Mouse (Mus musculus) gastrocnemius, postnatal 4 days (tissue): ENCODE measurements around the gene Eefsec. TPM values are rescaled to one million over a fixed set of nuclear protein-coding genes. Genes with fewer than 3 reads are reported as not detected.

ENCODE experiments used
- DNase-seq, 2 experiments: peaks; one replicate each; pipeline ENCODE4 v3.0.0; 2021 to 2022; ENCODE audit warnings: low spot score in 2 of 2, mixed read lengths in 2 of 2
- total RNA-seq, 2 experiments: library from RNA; stranded (reverse); gene quantifications; 2 replicates each; pipeline ENCODE4 v1.2.3; 2021

Eefsec gene
- total RNA-seq, 2 experiments from 2014 or later: 13.8 to 14.4 TPM

- no peak for DNase-seq
These were observed 179.3 kb downstream of the Eefsec start for GRCm38 (mm10) chr6:88267068-88267467.

DNA sequence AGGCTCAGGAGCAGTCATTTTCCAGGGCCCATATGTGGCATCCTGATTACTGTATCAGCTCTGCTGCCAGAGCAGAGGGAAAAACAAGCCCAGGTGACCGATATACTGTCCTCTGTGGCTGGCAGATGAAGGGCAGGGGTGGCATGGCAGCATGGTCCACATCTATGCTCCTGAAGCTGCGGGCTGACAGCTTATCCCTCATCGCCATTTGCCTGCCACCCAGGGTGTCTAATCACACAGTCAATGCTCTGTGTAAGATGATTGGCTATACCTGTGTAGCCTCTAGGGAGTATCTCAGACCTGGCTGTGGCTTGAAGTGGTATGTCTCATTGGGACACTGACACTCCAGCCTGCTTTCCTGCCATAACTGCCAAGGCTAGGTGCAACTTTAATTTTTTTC lies 180.3 kb downstream of the Eefsec start:
- no peak for DNase-seq

DNA sequence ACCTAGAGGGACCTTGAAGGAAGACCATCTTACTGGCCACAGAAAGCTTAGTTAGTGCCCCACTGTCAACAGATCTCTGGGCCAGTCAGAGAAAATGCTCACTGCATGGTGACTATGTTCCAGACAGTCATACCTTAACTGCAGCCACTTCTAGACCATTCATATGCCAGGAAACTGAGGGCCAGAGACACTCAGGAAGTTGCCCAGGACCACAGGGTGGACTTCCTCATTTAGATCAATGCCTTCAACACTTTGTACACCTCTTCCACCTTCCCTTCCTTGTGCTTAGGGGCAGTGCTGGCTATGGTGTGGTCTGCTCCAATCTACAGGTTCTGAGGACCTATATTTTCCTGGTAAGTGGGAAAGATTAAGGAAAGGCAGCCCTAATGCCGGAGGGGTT lies 181.0 kb downstream of the Eefsec start:
- DNase-seq: no peak

GRCm38 (mm10) chr6:88262160-88262559 lies 184.2 kb downstream of the Eefsec start:
- no peak for DNase-seq

- no peak for DNase-seq
These were observed 185.7 kb downstream of the Eefsec start for GRCm38 (mm10) chr6:88260645-88261044.

DNA sequence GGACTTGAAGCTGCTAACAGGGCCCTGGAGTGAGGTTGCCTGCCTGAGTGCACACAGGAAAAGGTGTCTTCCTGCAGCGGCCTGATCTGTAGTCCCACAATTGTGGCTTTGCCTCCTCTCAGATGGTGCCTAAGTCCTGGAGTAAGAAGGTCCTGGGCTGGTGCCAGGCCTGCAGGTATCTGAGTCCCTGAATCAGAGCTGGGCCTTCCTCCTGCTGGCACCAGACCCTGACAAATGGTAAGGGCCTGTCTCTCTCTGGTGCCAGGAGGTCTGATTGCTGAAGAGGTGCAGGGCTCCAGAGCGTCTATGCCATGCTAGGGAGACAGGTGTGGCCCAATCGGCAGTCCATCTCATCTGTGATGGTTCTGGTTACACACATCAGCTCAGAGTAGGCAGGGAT lies 186.7 kb downstream of the Eefsec start:
- DNase-seq: no peak

GRCm38 (mm10) chr6:88255435-88255834 lies 190.9 kb downstream of the Eefsec start:
- no peak for DNase-seq

GRCm38 (mm10) chr6:88254082-88254481 lies 192.3 kb downstream of the Eefsec start:
- DNase-seq: no peak

DNA sequence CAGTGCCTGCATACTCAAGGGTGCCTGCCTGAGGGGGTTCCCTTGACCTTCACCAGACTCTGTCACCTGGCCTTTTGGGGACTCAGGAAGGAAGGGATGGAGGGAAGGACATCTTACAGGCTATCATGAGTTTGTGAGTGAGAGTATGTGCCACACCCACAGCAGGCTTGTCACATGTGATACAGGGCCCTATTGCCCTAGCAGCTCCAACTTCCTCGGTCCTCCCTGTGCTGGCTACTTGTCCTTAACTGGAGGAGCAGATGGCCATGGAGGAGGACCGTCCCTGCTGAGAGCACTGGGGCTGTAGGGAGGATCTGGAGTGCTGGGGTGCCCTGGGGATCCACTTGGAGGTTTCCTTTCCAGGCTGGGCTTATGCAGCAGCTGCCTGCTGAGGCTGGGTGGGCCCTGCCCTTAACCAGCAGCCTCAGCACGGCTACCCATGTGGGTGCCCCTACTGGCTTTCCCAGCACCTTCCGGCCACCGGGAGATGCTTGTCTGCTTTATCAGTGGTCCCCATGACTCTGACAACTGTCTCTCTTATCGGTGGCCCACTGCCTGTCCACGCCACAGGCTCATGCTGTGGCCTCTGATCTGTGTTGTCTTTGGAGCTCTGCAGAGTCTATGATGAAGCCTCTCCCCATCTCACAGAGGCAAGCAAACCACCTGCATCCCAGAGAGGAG lies 194.4 kb downstream of the Eefsec start:
- no peak for DNase-seq

DNA sequence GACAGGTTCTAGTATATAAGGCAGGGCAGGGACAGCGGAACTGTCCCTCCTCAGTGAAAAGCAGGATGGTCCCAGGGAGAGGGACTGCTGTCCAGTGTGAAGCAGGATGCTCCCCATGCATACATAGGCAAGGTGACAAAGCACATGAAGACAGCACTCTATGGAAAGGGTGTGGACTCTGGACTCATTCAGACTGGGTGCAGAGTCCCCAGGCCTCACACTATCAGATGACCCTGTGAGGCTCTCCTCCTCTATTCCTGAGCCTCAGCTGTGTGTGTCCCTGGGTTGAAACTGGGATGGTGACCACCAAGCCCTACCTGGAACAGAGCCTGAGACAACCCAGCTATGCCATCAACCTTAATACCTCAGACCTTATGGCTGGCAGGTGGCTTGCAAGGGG lies 194.9 kb downstream of the Eefsec start:
- no peak for DNase-seq

- no peak for DNase-seq
These were observed 197.1 kb downstream of the Eefsec start for GRCm38 (mm10) chr6:88249231-88249630.

DNA sequence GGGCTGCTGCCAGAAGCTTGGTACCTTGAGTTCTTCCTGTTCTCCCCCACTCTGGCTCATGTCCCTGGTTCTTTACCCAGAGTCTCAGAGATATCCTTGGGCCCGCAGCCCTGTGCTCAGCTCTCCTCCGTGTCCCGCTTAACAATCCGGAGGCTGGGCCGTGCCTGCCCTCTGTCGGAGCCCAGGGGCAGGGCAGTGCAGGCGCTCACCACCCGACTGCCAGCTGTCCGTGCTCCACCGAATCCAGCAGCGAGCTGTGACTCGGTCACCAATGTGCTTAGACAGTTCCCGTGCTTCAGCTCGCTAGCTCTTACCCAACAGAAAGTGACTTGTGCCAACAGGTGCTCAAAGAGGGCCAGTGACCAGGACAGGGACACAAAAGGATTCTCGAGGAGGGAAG lies 203.7 kb downstream of the Eefsec start:
- DNase-seq: peak; percentile 25 to 54

GRCm38 (mm10) chr6:88236513-88236912 lies 209.8 kb downstream of the Eefsec start:
- DNase-seq: no peak

DNA sequence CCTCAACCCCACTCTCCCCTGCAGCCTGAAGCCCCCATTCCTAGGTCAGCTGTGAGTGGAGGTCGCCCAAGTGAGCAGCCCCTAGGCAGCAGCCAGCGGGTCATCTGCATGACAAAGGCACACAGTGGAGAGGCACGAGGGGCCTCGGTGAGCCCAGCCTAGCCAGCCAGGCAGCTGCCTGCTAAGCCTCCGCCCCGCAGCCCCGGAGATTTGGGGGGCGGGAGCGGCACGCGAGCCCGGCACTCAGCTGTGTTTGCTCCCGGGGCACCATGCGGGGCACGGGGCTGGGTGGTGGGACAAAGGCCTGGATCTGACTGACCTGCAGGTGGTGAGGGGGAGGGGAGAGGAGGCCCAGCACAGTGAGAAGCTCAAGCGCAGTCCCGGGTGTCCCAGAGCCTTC lies 210.4 kb downstream of the Eefsec start:
- DNase-seq: no peak

DNA sequence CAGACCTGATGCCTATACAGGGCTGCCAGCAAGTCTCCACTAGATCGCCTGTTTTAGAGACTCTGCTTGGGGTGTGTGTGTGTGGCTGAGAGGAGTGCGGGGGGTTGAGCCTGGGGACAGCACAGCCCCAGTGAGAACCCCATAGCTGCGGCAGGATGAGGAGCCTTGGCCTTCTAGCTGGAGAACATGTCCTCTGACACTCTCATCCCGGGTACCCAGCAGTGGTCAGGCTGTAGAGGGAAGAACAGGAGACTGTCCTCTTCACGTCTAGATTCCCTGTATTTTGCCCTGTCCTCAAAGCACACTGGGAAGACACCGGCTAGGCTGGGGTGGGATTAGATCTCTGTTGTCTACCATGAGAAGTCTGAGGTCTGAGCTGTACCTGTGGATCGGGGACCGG lies 210.9 kb downstream of the Eefsec start:
- DNase-seq: no peak

- DNase-seq: no peak
These were observed 212.3 kb downstream of the Eefsec start for GRCm38 (mm10) chr6:88233996-88234395.

GRCm38 (mm10) chr6:88232221-88232620 lies 214.1 kb downstream of the Eefsec start:
- no peak for DNase-seq

GRCm38 (mm10) chr6:88231821-88232220 lies 214.5 kb downstream of the Eefsec start:
- DNase-seq: no peak

DNA sequence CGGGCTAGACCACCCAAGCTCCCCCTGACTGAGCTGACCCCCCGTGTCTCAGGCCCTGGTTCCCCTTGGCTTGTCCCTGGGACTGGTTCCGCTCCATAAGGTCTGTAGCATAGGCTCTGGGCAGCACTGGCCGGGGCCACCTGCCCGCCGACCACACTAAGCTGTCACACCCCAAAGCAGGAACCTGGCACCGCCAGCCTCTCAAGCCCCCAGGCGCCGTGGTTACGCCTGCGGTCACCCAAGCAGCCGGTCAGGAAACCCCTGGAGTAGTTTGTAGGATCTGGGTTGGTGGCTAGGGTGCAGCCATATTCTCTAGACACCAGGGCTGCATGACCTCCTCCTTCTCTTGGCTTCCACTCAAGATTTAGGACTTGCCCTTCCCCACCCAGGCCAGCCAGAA lies 217.1 kb downstream of the Eefsec start:
- no peak for DNase-seq

DNA sequence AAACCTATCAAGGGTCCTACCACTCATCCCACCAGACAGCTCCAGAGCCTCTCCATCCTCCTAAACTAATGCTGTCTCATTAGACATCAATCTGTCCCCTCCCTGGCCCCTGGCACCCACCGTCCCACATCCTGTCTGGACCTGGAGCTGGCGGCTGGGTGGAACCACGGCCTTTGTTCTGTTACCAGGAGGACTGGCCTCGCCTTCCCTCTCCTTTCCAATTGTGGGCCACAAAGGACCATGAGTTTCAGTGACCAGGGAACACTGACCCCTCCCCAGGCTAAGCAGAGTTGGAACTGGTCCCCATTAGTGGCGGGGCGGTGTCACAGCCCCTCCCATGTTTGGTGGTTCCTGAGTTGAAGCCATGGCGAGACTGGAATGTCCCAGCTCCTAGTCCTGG lies 218.8 kb downstream of the Eefsec start:
- DNase-seq: no peak

DNA sequence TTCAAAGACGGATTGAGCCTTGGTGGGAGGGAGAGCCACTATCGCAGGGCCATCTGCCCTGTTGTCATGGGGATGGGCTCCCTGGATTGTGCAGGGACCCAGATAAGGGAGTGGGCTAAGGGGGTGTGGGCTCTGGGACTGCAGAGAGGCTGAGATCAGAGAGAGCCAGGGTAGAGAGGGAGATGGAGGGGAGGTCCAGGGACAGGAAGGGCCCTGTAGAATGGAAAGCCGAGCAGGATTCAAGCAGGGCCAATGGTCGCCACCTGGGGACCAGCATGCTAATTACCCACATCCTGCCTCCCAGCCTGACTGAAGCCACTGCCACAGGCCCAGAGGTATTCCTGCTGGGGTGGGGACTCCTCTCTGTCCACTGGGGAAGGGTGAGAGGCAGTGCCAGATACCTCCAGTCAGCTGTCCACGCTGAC lies 219.8 kb downstream of the Eefsec start:
- no peak for DNase-seq

- no peak for DNase-seq
These were observed 224.4 kb downstream of the Eefsec start, which contains the start of gene Dnajb8 for GRCm38 (mm10) chr6:88221968-88222367. Gene Dnajb8 (plus strand): TSS chr6:88222268.

DNA sequence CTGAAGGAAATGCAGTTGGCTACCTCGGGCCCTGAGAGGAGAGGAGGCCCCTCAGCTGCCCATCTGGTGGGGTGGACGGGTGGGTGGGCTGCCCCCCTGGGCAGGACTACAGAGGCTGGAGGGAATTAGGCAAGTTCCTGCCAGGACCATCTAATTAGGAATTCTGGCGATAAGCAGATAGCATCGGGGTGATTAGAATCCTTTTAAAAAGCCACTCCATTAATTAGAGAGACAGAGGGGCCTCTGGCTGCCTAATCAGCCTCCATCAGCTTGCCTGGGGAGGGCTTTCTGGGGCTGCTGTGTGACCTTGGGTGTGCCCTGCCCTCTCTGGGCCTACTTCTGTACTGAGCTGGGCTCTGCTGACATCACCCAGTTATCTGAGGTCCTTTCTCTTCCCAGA lies 227.2 kb downstream of the Eefsec start:
- DNase-seq: no peak

DNA sequence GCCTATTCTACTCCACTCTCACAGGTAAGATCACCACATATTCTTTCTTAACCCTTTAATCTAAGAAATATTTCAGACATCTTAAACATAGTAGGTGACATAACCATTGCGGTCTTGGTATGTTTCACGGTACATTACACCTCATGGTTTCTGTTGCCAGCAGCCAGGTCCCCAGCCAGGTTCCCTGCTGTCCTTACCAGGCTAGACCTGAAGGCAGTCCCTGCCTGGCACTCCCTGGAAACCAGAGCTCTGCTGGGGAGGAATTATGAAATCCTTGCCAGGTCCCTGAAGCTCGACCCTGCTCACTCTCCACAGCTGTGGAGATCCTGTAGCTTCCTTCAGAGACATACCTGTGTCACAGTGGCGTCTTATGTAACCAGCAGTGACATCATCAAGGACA lies 230.1 kb downstream of the Eefsec start:
- no peak for DNase-seq
